In genomic region chr13:20386462-20387141, GRCm38 (mm10) we compare ENCODE assay signal across 11 mouse cellular contexts.
DNase-seq lines count a peak whose midpoint lies in the region; ATAC-seq lines count a peak whose summit lies in the region.
"Had no signal": no experiment of that assay in that cellular context is flagged by ENCODE, and none has a peak within 500 bp of the region (broad histone marks: within the 10 kb centered on the region; RNA-seq: fewer than 3 reads in every experiment).

No protein-coding gene starts in this region.

- peak; percentile 34 for ATAC-seq in frontal cortex, adult (ENCODE audit: low TSS enrichment)
- ATAC-seq: forebrain, embryonic 13.5 days; midbrain, embryonic 15.5 days had no signal

- DNase-seq in frontal cortex, adult 2 months (ENCODE audit: extremely low spot score in 1 of 2, low spot score in 1 of 2): no peak
- DNase-seq in left cerebral cortex, postnatal 4 days: peak; percentile 7
- no peak for DNase-seq in left cerebral cortex, adult 18-20 months (ENCODE audit: low spot score in 2 of 2)
- DNase-seq in adrenal gland, adult 8-10 months: peak; percentile 55
- peak; percentile 85 for DNase-seq in lung, postnatal 25 days (ENCODE audit: low spot score)
- no peak for DNase-seq in right cerebral cortex, adult 18-20 months
- no peak for DNase-seq in spleen, adult 18-20 months
- DNase-seq: lung, embryonic 14.5 days had no signal

- intact Hi-C loops in left cerebral cortex, postnatal 4 days (cut with DNase I): no loop called here

Comparison
In these comparisons a context has a peak if more than half of its experiments do, and no peak if none do; other contexts are left out.
1. DNase-seq: peak in left cerebral cortex, postnatal 4 days (single experiment), adrenal gland, adult 8-10 months (single experiment) and lung, postnatal 25 days (single experiment); none in frontal cortex, adult 2 months (0 of 2), left cerebral cortex, adult 18-20 months (0 of 2), right cerebral cortex, adult 18-20 months (single experiment) and spleen, adult 18-20 months (0 of 2).